Mouse (Mus musculus) CH12.LX (cell line): Measurements from ENCODE around the gene Zdhhc4.

ENCODE experiments used
- CTCF ChIP-seq, 2 experiments: IDR thresholded peaks in 1 of 2; conservative IDR thresholded peaks in 1 of 2; 2 replicates each; pipeline ENCODE4 v1.5.1; 2011 to 2012; ENCODE audit warnings: low read depth in 2 of 2, low read length in 2 of 2, improper control_type of control experiment in 1 of 2, inconsistent platforms in 1 of 2, mild to moderate bottlenecking in 1 of 2, moderate library complexity in 1 of 2
- EP300 ChIP-seq: IDR thresholded peaks from 2 replicates; pipeline ENCODE4 v1.6.1; 2011; ENCODE audit warnings: low read length, improper control_type of control experiment
- ETS1 ChIP-seq: conservative IDR thresholded peaks from 2 replicates; pipeline ENCODE4 v1.6.1; 2012; ENCODE audit warnings: low read depth, mild to moderate bottlenecking, inconsistent platforms, low read length, improper control_type of control experiment, moderate library complexity
- JUN ChIP-seq: IDR thresholded peaks from 2 replicates; pipeline ENCODE4 v1.6.1; 2011; ENCODE audit warnings: low read depth, mild to moderate bottlenecking, low read length, improper control_type of control experiment, moderate library complexity; ENCODE audit not compliant: insufficient read depth
- MAFK ChIP-seq: IDR thresholded peaks from 2 replicates; pipeline ENCODE4 v1.6.1; 2011; ENCODE audit warnings: low read length, improper control_type of control experiment; ENCODE audit not compliant: insufficient replicate concordance
- MAX ChIP-seq: IDR thresholded peaks from 2 replicates; pipeline ENCODE4 v1.6.1; 2011; ENCODE audit warnings: low read length, improper control_type of control experiment
- PAX5 ChIP-seq: IDR thresholded peaks from 2 replicates; pipeline ENCODE4 v1.6.1; 2012; ENCODE audit warnings: low read length, inconsistent platforms, mixed read lengths
- POLR2A ChIP-seq: IDR thresholded peaks from 2 replicates; pipeline ENCODE4 v1.6.1; 2011; ENCODE audit warnings: low read depth, mild to moderate bottlenecking, improper control_type of control experiment, low read length
- POLR2AphosphoS2 ChIP-seq: IDR thresholded peaks from 2 replicates; pipeline ENCODE4 v1.6.1; 2011; ENCODE audit warnings: low read depth, low read length, improper control_type of control experiment
- RAD21 ChIP-seq: IDR thresholded peaks from 2 replicates; pipeline ENCODE4 v1.6.1; 2011; ENCODE audit warnings: low read depth, mild to moderate bottlenecking, low read length, improper control_type of control experiment, moderate library complexity

DNA sequence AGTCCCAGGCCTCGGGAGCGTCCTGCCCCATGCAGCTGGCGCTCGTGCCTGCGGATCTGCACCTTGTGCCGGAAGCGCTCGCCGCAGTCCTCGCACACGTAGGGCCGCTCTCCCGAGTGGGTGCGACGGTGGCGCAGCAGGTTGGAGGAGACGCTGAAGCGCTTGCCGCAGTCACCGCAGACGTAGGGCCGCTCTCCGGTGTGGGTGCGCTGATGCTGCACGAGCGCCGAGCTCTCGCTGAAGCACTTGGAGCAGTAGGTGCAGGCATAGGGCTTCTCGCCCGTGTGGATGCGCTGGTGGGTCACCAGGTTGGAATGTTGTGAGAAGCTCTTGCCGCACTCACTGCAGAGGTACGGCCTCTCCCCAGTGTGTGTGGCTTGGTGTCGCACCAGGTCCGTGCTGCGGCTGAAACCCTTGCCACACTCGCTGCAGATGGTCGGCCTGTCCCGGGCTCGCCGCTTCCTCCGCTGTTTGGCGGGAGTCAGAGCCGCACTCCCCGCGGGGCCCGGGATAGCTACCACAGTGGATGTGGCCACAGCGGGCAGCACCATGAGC lies 41.2 kb downstream of the Zdhhc4 start:
- TF ChIP-seq CTCF (conservative IDR thresholded peaks at IDR 0.05 in 1 of 2, IDR thresholded peaks at IDR 0.05 in 1 of 2; ENCODE audit: low read depth in 2 of 2, low read length in 2 of 2): no peak
- no peak for TF ChIP-seq POLR2A
- no peak for TF ChIP-seq JUN
- TF ChIP-seq RAD21: no peak
- TF ChIP-seq ETS1: no peak
- TF ChIP-seq POLR2AphosphoS2: no peak
- no peak for TF ChIP-seq MAX
- TF ChIP-seq PAX5: no peak
- no peak for TF ChIP-seq EP300
- no peak for TF ChIP-seq MAFK
